Comparison of ENCODE assay signal across 25 mouse cellular contexts in genomic region chr14:31696206-31696984, GRCm38 (mm10). TPM values are rescaled to one million over a fixed set of nuclear protein-coding genes. Genes with fewer than 3 reads are reported as not detected.
A peak's percentile ranks its signal among the peaks of the same experiment; 100 is the strongest.
DNase-seq lines count a peak whose midpoint lies in the region; ATAC-seq and TF ChIP-seq lines count a peak whose summit lies in the region.
"Had no signal": no experiment of that assay in that cellular context is flagged by ENCODE, and none has a peak within 500 bp of the region (broad histone marks: within the 10 kb centered on the region; RNA-seq: fewer than 3 reads in every experiment).

No protein-coding gene starts in this region.

- intact Hi-C loops in heart, postnatal 36 days (cut with DNase I) = no loop called here

- H3K4me1 ChIP-seq in heart, postnatal 0 days (ENCODE audit: control insufficient read depth, insufficient read depth) = peaks cover 13% of the 10 kb centered on the region; the same call in 1 of the 2 replicates
- H3K4me1 ChIP-seq: embryonic facial prominence, embryonic 15.5 days; forebrain, embryonic 12.5 days; hindbrain, embryonic 13.5 days; intestine, embryonic 15.5 days; kidney, embryonic 15.5 days; limb, embryonic 12.5 days; neural tube, embryonic 13.5 days had no signal

- no peak for TF ChIP-seq CTCF in heart, postnatal 0 days (IDR thresholded peaks at IDR 0.05; ENCODE audit: low read depth)

- no peak for ATAC-seq in heart, postnatal 0 days (ENCODE audit: insufficient read depth, low read depth)
- peak; percentile 32 for ATAC-seq in inflammation-experienced regulatory T-cells, adult 6 months
- ATAC-seq: intestine, embryonic 15.5 days; Patski had no signal

- H3K4me3 ChIP-seq in heart, postnatal 0 days (ENCODE audit: low read depth, low read length) = no peak overlapping the region
- H3K4me3 ChIP-seq: embryonic facial prominence, embryonic 15.5 days; forebrain, embryonic 12.5 days; hindbrain, embryonic 13.5 days; intestine, embryonic 15.5 days; kidney, embryonic 15.5 days; left cerebral cortex, adult 2 months; limb, embryonic 12.5 days; neural tube, embryonic 13.5 days had no signal

- peak; percentile 76 for DNase-seq in heart, adult 11 months
- DNase-seq in heart, postnatal 36 days = no peak
- no peak for DNase-seq in heart, postnatal 0 days (ENCODE audit: low spot score)
- DNase-seq in heart, adult 9 months (ENCODE audit: low spot score in 2 of 2) = no peak
- DNase-seq in A20 (ENCODE audit: low read depth, low spot score) = peak; percentile 90
- DNase-seq in adrenal gland, postnatal 25 days = no peak
- no peak for DNase-seq in kidney, postnatal 25 days
- DNase-seq: gastrocnemius, postnatal 25 days; right cerebral cortex, postnatal 25 days had no signal

- no peaks in the 10 kb centered on the region for H3K27me3 ChIP-seq in heart, postnatal 0 days (ENCODE audit: control insufficient read depth, insufficient read depth, low read length)
- H3K27me3 ChIP-seq: embryonic facial prominence, embryonic 15.5 days; forebrain, embryonic 12.5 days; hindbrain, embryonic 13.5 days; intestine, embryonic 15.5 days; kidney, embryonic 15.5 days; limb, embryonic 12.5 days; neural tube, embryonic 13.5 days; Patski had no signal

- 82% methylated on average over 9 of the region's 9 CpGs for WGBS in heart, postnatal 0 days

- H3K27ac ChIP-seq in heart, postnatal 0 days (ENCODE audit: low read depth) = peak overlapping the region; percentile 76; the same call in 1 of the 2 replicates
- H3K27ac ChIP-seq: embryonic facial prominence, embryonic 15.5 days; forebrain, embryonic 12.5 days; hindbrain, embryonic 13.5 days; intestine, embryonic 15.5 days; kidney, embryonic 15.5 days; left cerebral cortex, adult 2 months; limb, embryonic 12.5 days; liver, embryonic 14.5 days; neural tube, embryonic 13.5 days had no signal

- peaks cover 23% of the 10 kb centered on the region for H3K36me3 ChIP-seq in heart, postnatal 0 days (replicated peaks; ENCODE audit: control insufficient read depth, insufficient read depth, low read length)

- H3K9me3 ChIP-seq in heart, postnatal 0 days (replicated peaks; ENCODE audit: control insufficient read depth, low read length) = no peaks in the 10 kb centered on the region
- H3K9me3 ChIP-seq: embryonic facial prominence, embryonic 15.5 days; forebrain, embryonic 12.5 days; hindbrain, embryonic 13.5 days; intestine, embryonic 15.5 days; kidney, embryonic 15.5 days; limb, embryonic 12.5 days; neural tube, embryonic 13.5 days had no signal

- H3K9ac ChIP-seq in heart, postnatal 0 days (replicated peaks; ENCODE audit: low read depth, low read length) = no peak overlapping the region
- H3K9ac ChIP-seq: embryonic facial prominence, embryonic 15.5 days; forebrain, embryonic 12.5 days; hindbrain, embryonic 13.5 days; intestine, embryonic 15.5 days; kidney, embryonic 15.5 days; limb, embryonic 12.5 days; liver, embryonic 14.5 days; neural tube, embryonic 13.5 days had no signal

- H3K4me2 ChIP-seq in heart, postnatal 0 days (ENCODE audit: low read depth, low read length) = no peak overlapping the region
- H3K4me2 ChIP-seq: embryonic facial prominence, embryonic 15.5 days; forebrain, embryonic 12.5 days; hindbrain, embryonic 13.5 days; intestine, embryonic 15.5 days; kidney, embryonic 15.5 days; limb, embryonic 12.5 days; neural tube, embryonic 13.5 days had no signal

- no peak for TF ChIP-seq EP300 in heart, postnatal 0 days (IDR thresholded peaks at IDR 0.05; ENCODE audit: low read depth)

RNA-seq across cellular contexts. Expression of gene Hacl1, which starts 55.3 kb away (rescaled TPM):
- total RNA-seq in heart, postnatal 36 days (2021) = 10 to 100 TPM; 12.2 to 12.7 TPM
- 22.4 and 25.5 TPM in 2 replicates for total RNA-seq in heart, postnatal 0 days (2014; rRNA removed; ENCODE audit: low replicate concordance)
- polyA plus RNA-seq in heart, postnatal 0 days (2015; fragmentation: Nextera tagmentation; extraction: Ambion mirVana) = 9.2 and 12.2 TPM in 2 replicates
- polyA plus RNA-seq in inflammation-experienced regulatory T-cells, adult 6 months (2017; shearing (Covaris generic)) = 10 to 100 TPM; 23.5 to 36.6 (median 25.0) TPM
- 53.2 and 69.0 TPM in 2 replicates for total RNA-seq in adrenal gland, postnatal 25 days (2021)

RNA-seq across cellular contexts. Expression of gene Btd, which starts 55.6 kb away (rescaled TPM):
- total RNA-seq in heart, postnatal 36 days (2021) = 10 to 100 TPM in 1 of 2 experiments, 1 to 10 TPM in 1; 9.3 to 12.3 TPM
- 29.0 and 43.1 TPM in 2 replicates for total RNA-seq in heart, postnatal 0 days (2014; rRNA removed; ENCODE audit: low replicate concordance)
- 14.6 and 15.0 TPM in 2 replicates for polyA plus RNA-seq in heart, postnatal 0 days (2015; fragmentation: Nextera tagmentation; extraction: Ambion mirVana)
- 10 to 100 TPM; 20.3 to 28.6 (median 24.2) TPM for polyA plus RNA-seq in inflammation-experienced regulatory T-cells, adult 6 months (2017; shearing (Covaris generic))
- total RNA-seq in adrenal gland, postnatal 25 days (2021) = 65.9 and 70.8 TPM in 2 replicates

RNA-seq across cellular contexts. Expression of gene Gm49387, which starts 55.7 kb away (rescaled TPM):
- 1 to 10 TPM in 1 of 2 experiments, under 1 TPM in 1; 0.33 to 1.7 TPM for total RNA-seq in heart, postnatal 36 days (2021)
- total RNA-seq in heart, postnatal 0 days (2014; rRNA removed; ENCODE audit: low replicate concordance) = not detected in 2 replicates
- polyA plus RNA-seq in heart, postnatal 0 days (2015; fragmentation: Nextera tagmentation; extraction: Ambion mirVana) = 1.7 and 1.9 TPM in 2 replicates
- polyA plus RNA-seq in inflammation-experienced regulatory T-cells, adult 6 months (2017; shearing (Covaris generic)) = 1 to 10 TPM in 1 of 3 experiments, not detected in 2; 1.5 TPM
- 0.62 and 1.2 TPM in 2 replicates for total RNA-seq in adrenal gland, postnatal 25 days (2021)
- total RNA-seq: adrenal gland, postnatal 4 days; layer of hippocampus, adult 18-20 months; left cerebral cortex, adult 2 months; megakaryocyte-erythroid progenitor cell, adult 5-6 weeks had no signal
- polyA plus RNA-seq: C2C12; frontal cortex, adult 2 months; limb, embryonic 12.5 days had no signal

Comparison
In these comparisons a context has a peak if more than half of its experiments do, and no peak if none do; other contexts are left out.
1. DNase-seq: peak in heart, adult 11 months (single experiment) and A20 (single experiment); none in heart, postnatal 36 days (0 of 2), heart, postnatal 0 days (single experiment), heart, adult 9 months (0 of 2), adrenal gland, postnatal 25 days (single experiment) and kidney, postnatal 25 days (0 of 2).